Mouse (Mus musculus) gastrocnemius, postnatal 10 days (tissue): Measurements from ENCODE around the gene Gm7030. TPM values are rescaled to one million over a fixed set of nuclear protein-coding genes. Genes with fewer than 3 reads are reported as not detected.
"Not testable (repeated sequence)": the region's sequence is repeated elsewhere in the genome, so short reads cannot be mapped to it uniquely, and the experiment has no call there.

ENCODE experiments used
- DNase-seq: peaks from one replicate; pipeline ENCODE4 v3.0.0; 2021; ENCODE audit warnings: mixed read lengths
- long read RNA-seq, 2 experiments: library from polyadenylated mRNA; stranded (forward); transcript quantifications; one replicate each; pipeline ENCODE4 v2.0.0; 2021
- total RNA-seq, 2 experiments: library from RNA; stranded (reverse); gene quantifications; 2 replicates each; pipeline ENCODE4 v1.2.3; 2021

Gene Gm7030
- total RNA-seq, result not detected
- long read RNA-seq, experiment 1, result 0 reads
- long read RNA-seq, experiment 2, result 0 reads

- not testable (repeated sequence) for DNase-seq
Measured at GRCm38 (mm10) chr17:36128968-36129817, at the start of gene Gm7030. TSS of gene Gm7030 (minus strand) at chr17:36129425.

- DNase-seq, result not testable (repeated sequence)
Measured at GRCm38 (mm10) chr17:36178938-36179337, 49.7 kb upstream of the Gm7030 start.

- DNase-seq, result not testable (repeated sequence)
Measured at GRCm38 (mm10) chr17:36176132-36176531, 46.9 kb upstream of the Gm7030 start.

- no peak for DNase-seq
Measured at GRCm38 (mm10) chr17:36170287-36170814, 41.1 kb upstream of the Gm7030 start.

- DNase-seq, result no peak
Measured at GRCm38 (mm10) chr17:36169753-36170152, 40.5 kb upstream of the Gm7030 start.

GRCm38 (mm10) chr17:36169094-36169493 lies 39.9 kb upstream of the Gm7030 start:
- DNase-seq, result not testable (repeated sequence)

- no peak for DNase-seq
Measured at GRCm38 (mm10) chr17:36168039-36168652, 38.9 kb upstream of the Gm7030 start, which contains the start of gene Gm8909. TSS of gene Gm8909 (minus strand) at chr17:36168537.

GRCm38 (mm10) chr17:36167306-36168038 lies 38.2 kb upstream of the Gm7030 start:
- no peak for DNase-seq

GRCm38 (mm10) chr17:36166901-36167300 lies 37.7 kb upstream of the Gm7030 start:
- not testable (repeated sequence) for DNase-seq

GRCm38 (mm10) chr17:36161129-36162051 lies 32.2 kb upstream of the Gm7030 start:
- no peak for DNase-seq

GRCm38 (mm10) chr17:36158264-36158663 lies 29.0 kb upstream of the Gm7030 start:
- DNase-seq, result not testable (repeated sequence)

GRCm38 (mm10) chr17:36157782-36158181 lies 28.6 kb upstream of the Gm7030 start:
- DNase-seq, result not testable (repeated sequence)

GRCm38 (mm10) chr17:36154271-36155149 lies 25.3 kb upstream of the Gm7030 start:
- DNase-seq, result no peak

GRCm38 (mm10) chr17:36151200-36151599 lies 22.0 kb upstream of the Gm7030 start:
- DNase-seq, result not testable (repeated sequence)

- not testable (repeated sequence) for DNase-seq
Measured at GRCm38 (mm10) chr17:36148468-36148867, 19.2 kb upstream of the Gm7030 start.

- DNase-seq, result not testable (repeated sequence)
Measured at GRCm38 (mm10) chr17:36146937-36147336, 17.7 kb upstream of the Gm7030 start.

- DNase-seq, result not testable (repeated sequence)
Measured at GRCm38 (mm10) chr17:36145861-36146156, 16.6 kb upstream of the Gm7030 start.

GRCm38 (mm10) chr17:36145111-36145860 lies 16.1 kb upstream of the Gm7030 start:
- DNase-seq, result peak; percentile 25

- DNase-seq, result not testable (repeated sequence)
Measured at GRCm38 (mm10) chr17:36136299-36136848, 7.1 kb upstream of the Gm7030 start.
